ENCODE assay signal across 8 mouse cellular contexts in the genomic region with DNA sequence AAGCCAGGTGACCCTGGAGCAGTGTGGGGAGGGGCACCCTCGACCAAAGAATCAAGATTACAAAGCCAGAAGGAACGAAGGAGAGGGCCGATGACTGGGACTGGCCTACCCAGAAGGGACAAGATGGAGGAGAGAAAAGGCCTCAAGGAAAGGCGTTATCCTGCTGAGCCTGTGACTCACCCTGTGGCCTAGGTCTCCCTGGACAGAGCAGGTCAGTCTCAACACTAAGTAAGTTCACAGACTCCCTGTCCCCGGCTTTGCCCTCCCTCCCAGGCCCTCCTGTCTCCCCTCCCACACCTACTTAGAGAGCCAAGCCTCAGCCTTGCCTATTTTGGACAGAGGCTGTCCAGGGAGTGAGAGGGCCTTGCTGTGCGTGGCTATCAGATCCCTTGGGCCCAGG. TPM values are rescaled to one million over a fixed set of nuclear protein-coding genes. Genes with fewer than 3 reads are reported as not detected.
DNase-seq lines count a peak whose midpoint lies in the region; ATAC-seq and TF ChIP-seq lines count a peak whose summit lies in the region.

Csrp1 (plus strand) TSS at position 79 of the 400 bp plus-strand sequence.

- no peak within 1 kb of the TSS for H3K4me3 ChIP-seq in lung, adult 2 months (replicated peaks; ENCODE audit: extremely low read depth, low read depth, low read length)
- no peak within 1 kb of the TSS for H3K4me3 ChIP-seq in cortical plate, adult 2 months (ENCODE audit: insufficient read depth, low read length)
- no peak within 1 kb of the TSS for H3K4me3 ChIP-seq in heart, embryonic 10.5 days
- H3K4me3 ChIP-seq in midbrain, embryonic 16.5 days (ENCODE audit: low read depth, low read length) = no peak within 1 kb of the TSS

- TF ChIP-seq CTCF in lung, adult 2 months (IDR thresholded peaks at IDR 0.05; ENCODE audit: insufficient read depth, low read length) = no peak
- no peak for TF ChIP-seq CTCF in cortical plate, adult 2 months (IDR thresholded peaks at IDR 0.05; ENCODE audit: extremely low read depth, insufficient read depth, low read length)

- 59% methylated on average over 6 of the region's 6 CpGs for WGBS in lung, adult 2 months
- 42% methylated on average over 6 of the region's 6 CpGs for WGBS in heart, embryonic 10.5 days
- WGBS in midbrain, embryonic 16.5 days = 71% methylated on average over 6 of the region's 6 CpGs

- TF ChIP-seq POLR2A in lung, adult 2 months (IDR thresholded peaks at IDR 0.05; ENCODE audit: borderline replicate concordance, extremely low read depth, low read depth, low read length) = no peak
- TF ChIP-seq POLR2A in cortical plate, adult 2 months (IDR thresholded peaks at IDR 0.05; ENCODE audit: extremely low read depth, insufficient read depth, low read length) = no peak

- peaks cover 5% of the 10 kb centered on the region; the same call in 1 of the 2 replicates for H3K4me1 ChIP-seq in lung, adult 2 months (ENCODE audit: control insufficient read depth, insufficient read depth, low read length)
- H3K4me1 ChIP-seq in cortical plate, adult 2 months (ENCODE audit: control insufficient read depth, insufficient read depth, low read length) = no peaks in the 10 kb centered on the region
- H3K4me1 ChIP-seq in heart, embryonic 10.5 days = peaks cover 32% of the 10 kb centered on the region
- no peaks in the 10 kb centered on the region for H3K4me1 ChIP-seq in midbrain, embryonic 16.5 days (ENCODE audit: control insufficient read depth, insufficient read depth, low read length)

- H3K9ac ChIP-seq in midbrain, embryonic 16.5 days (ENCODE audit: low read depth, low read length) = no peak within 1 kb of the TSS

- ATAC-seq in midbrain, embryonic 16.5 days = no peak

- no peak within 1 kb of the TSS for H3K27ac ChIP-seq in cortical plate, adult 2 months (ENCODE audit: insufficient read depth, low read length)
- peak within 1 kb of the TSS; percentile 86 for H3K27ac ChIP-seq in heart, embryonic 10.5 days
- H3K27ac ChIP-seq in midbrain, embryonic 16.5 days (ENCODE audit: low read length) = no peak within 1 kb of the TSS

- peak; percentile 39 for DNase-seq in lung, adult 2 months
- no peak for DNase-seq in lung, postnatal 4 days
- no peak for DNase-seq in heart, embryonic 10.5 days (ENCODE audit: low spot score)
- DNase-seq in layer of hippocampus, postnatal 36 days = no peak
- DNase-seq in yolk sac, embryonic 10.5 days (ENCODE audit: low spot score) = no peak
- DNase-seq in frontal cortex, postnatal 14 days (ENCODE audit: low spot score in 2 of 2) = no peak

- H3K9me3 ChIP-seq in heart, embryonic 10.5 days = no peaks in the 10 kb centered on the region
- no peaks in the 10 kb centered on the region for H3K9me3 ChIP-seq in midbrain, embryonic 16.5 days (replicated peaks; ENCODE audit: control insufficient read depth, low read length, poor library complexity, severe bottlenecking)

- peak within 1 kb of the TSS; percentile 24 for H3K4me2 ChIP-seq in midbrain, embryonic 16.5 days (ENCODE audit: low read length)

- no peaks in the 10 kb centered on the region for H3K27me3 ChIP-seq in heart, embryonic 10.5 days (ENCODE audit: insufficient read depth, poor library complexity, severe bottlenecking)
- no peaks in the 10 kb centered on the region for H3K27me3 ChIP-seq in midbrain, embryonic 16.5 days (ENCODE audit: control insufficient read depth, insufficient read depth, low read depth, low read length)

- H3K36me3 ChIP-seq in heart, embryonic 10.5 days = no peaks in the 10 kb centered on the region
- no peaks in the 10 kb centered on the region for H3K36me3 ChIP-seq in midbrain, embryonic 16.5 days (ENCODE audit: control insufficient read depth, insufficient read depth, low read length)

RNA-seq across cellular contexts. Expression of gene Csrp1, which starts in this region (rescaled TPM):
- 556 and 717 TPM in 2 replicates for polyA plus RNA-seq in lung, adult 2 months (2012; rRNA removed)
- polyA plus RNA-seq in cortical plate, adult 2 months (2012; rRNA removed) = 346 and 369 TPM in 2 replicates
- polyA plus RNA-seq in heart, embryonic 10.5 days (2016; fragmentation: Nextera tagmentation; extraction: Ambion mirVana) = 202 and 238 TPM in 2 replicates
- total RNA-seq in layer of hippocampus, postnatal 36 days (2021) = 100 to 1,000 TPM; 211 to 220 TPM
- 11.4 and 13.1 TPM in 2 replicates for polyA plus RNA-seq in midbrain, embryonic 16.5 days (2015; fragmentation: Nextera tagmentation; extraction: Ambion mirVana)

Comparison
In these comparisons a context has a peak if more than half of its experiments do, and no peak if none do; other contexts are left out.
1. RNA of gene Csrp1 (polyA plus RNA-seq): 556 to 717 TPM in lung, adult 2 months, 346 to 369 TPM in cortical plate, adult 2 months and 202 to 238 TPM in heart, embryonic 10.5 days; 11.4 to 13.1 TPM in midbrain, embryonic 16.5 days; every median in the first group is over 10 times any median in the second.